Mouse (Mus musculus) G1E (cell line): ENCODE results near the gene Cntnap1. TPM values are rescaled to one million over a fixed set of nuclear protein-coding genes. Genes with fewer than 3 reads are reported as not detected.
"Not testable (repeated sequence)": the region's sequence is repeated elsewhere in the genome, so short reads cannot be mapped to it uniquely, and the experiment has no call there.

Experiments used
- ATAC-seq: 2 replicates; pipeline ENCODE4 v1.8.0; 2016; ENCODE audit warnings: mild to moderate bottlenecking; ENCODE audit not compliant: insufficient number of reproducible peaks, poor library complexity, low FRiP score, severe bottlenecking; ENCODE audit errors: extremely low read depth
- DNase-seq: peaks from one replicate; pipeline ENCODE4 v3.0.0; 2012; ENCODE audit warnings: low spot score
- H3K27me3 ChIP-seq: 2 replicates; pipeline ENCODE4 v1.6.1; 2012; ENCODE audit warnings: mild to moderate bottlenecking, low read length, inconsistent platforms; ENCODE audit not compliant: insufficient read depth
- H3K36me3 ChIP-seq: replicated peaks from 2 replicates; pipeline ENCODE3; 2012; ENCODE audit warnings: mild to moderate bottlenecking, inconsistent platforms
- H3K4me1 ChIP-seq: 2 replicates; pipeline ENCODE4 v1.6.1; 2012; ENCODE audit warnings: low read depth, low read length, inconsistent platforms, mixed read lengths; ENCODE audit not compliant: insufficient read depth
- H3K4me3 ChIP-seq: 2 replicates; pipeline ENCODE4 v1.5.1; 2012; ENCODE audit warnings: low read depth, mild to moderate bottlenecking, inconsistent platforms, low read length, moderate library complexity, mixed read lengths
- H3K9me3 ChIP-seq: replicated peaks from 2 replicates; pipeline ENCODE4 v1.6.1; 2012; ENCODE audit warnings: inconsistent platforms
- CTCF ChIP-seq: IDR thresholded peaks from 2 replicates; pipeline ENCODE4 v1.5.1; 2012; ENCODE audit warnings: low read depth, low read length, inconsistent platforms, mixed read lengths
- GATA1 ChIP-seq: IDR thresholded peaks from 2 replicates; pipeline ENCODE4 v1.6.1; 2012; ENCODE audit warnings: borderline replicate concordance, low read length, inconsistent platforms, mixed read lengths
- GATA2 ChIP-seq: IDR thresholded peaks from 2 replicates; pipeline ENCODE4 v1.6.1; 2012; ENCODE audit warnings: low read depth, low read length, inconsistent platforms, borderline replicate concordance
- POLR2AphosphoS5 ChIP-seq: IDR thresholded peaks from 2 replicates; pipeline ENCODE4 v1.6.1; 2012; ENCODE audit warnings: low read depth, low read length, inconsistent platforms; ENCODE audit not compliant: insufficient replicate concordance
- TAL1 ChIP-seq: conservative IDR thresholded peaks from 2 replicates; pipeline ENCODE4 v1.6.1; 2012; ENCODE audit warnings: low read depth, low read length, inconsistent platforms, mixed read lengths
- polyA plus RNA-seq: library from polyadenylated mRNA; stranded (reverse); fragments of >175 nt; gene quantifications from 2 replicates; pipeline ENCODE4 v1.2.3, GENCODE M21; 2012
- total RNA-seq, 2 experiments: library from RNA; stranded (forward) in 1 of 2; stranded (reverse) in 1 of 2; fragments of 200-1000 nt in 1 of 2; fragments of >200 nt in 1 of 2; fragmentation: Nextera tagmentation in 1 of 2; gene quantifications; 2 replicates each; pipeline ENCODE4 v1.2.3; 2014 to 2017

Cntnap1 gene
- total RNA-seq (2014; fragmentation: Nextera tagmentation) (not detected in 2 replicates), total RNA-seq (2017) (under 0.01 and 0.06 TPM in 2 replicates), polyA plus RNA-seq (0.02 and 0.08 TPM in 2 replicates)

- TF ChIP-seq POLR2AphosphoS5 (no peak), CTCF (no peak)
- ATAC-seq, result no peak
- H3K4me3 ChIP-seq, result peak within 1 kb of the TSS; percentile 77
- H3K9me3 ChIP-seq, result 0 out of 2 replicates have a peak, but pooled peaks cover 2% of the 10 kb centered on the region
- peaks cover 45% of the 10 kb centered on the region for H3K4me1 ChIP-seq
- peaks cover 73% of the 10 kb centered on the region for H3K27me3 ChIP-seq
- H3K36me3 ChIP-seq, result peaks cover 9% of the 10 kb centered on the region
- no peak for DNase-seq
These were observed at the start of gene Cntnap1 for GRCm38 (mm10) chr11:101170354-101170810. TSS of gene Cntnap1 (plus strand) at chr11:101170523.

- DNase-seq, result no peak
- Histone ChIP-seq H3K9me3 (no peaks in the 10 kb centered on the region), H3K4me1 (peaks cover 49% of the 10 kb centered on the region), H3K27me3 (peaks cover 6% of the 10 kb centered on the region; the same call in 1 of the 2 replicates), H3K4me3 (peak overlapping the region; percentile 92), H3K36me3 (peaks cover 57% of the 10 kb centered on the region)
- TF ChIP-seq TAL1, result no peak
- no peak for TF ChIP-seq GATA2
- no peak for TF ChIP-seq POLR2AphosphoS5
- TF ChIP-seq CTCF, result no peak
- TF ChIP-seq GATA1, result no peak
- ATAC-seq, result no peak
These were observed 49.7 kb upstream of the Cntnap1 start for GRCm38 (mm10) chr11:101120545-101121188.

GRCm38 (mm10) chr11:101124494-101124893 lies 45.8 kb upstream of the Cntnap1 start:
- DNase-seq, H3K27me3 ChIP-seq, H3K4me3 ChIP-seq, H3K9me3 ChIP-seq, ATAC-seq: not testable (repeated sequence)
- Histone ChIP-seq H3K36me3 (peaks cover 56% of the 10 kb centered on the region), H3K4me1 (peaks cover 33% of the 10 kb centered on the region)

- peaks cover 56% of the 10 kb centered on the region for H3K36me3 ChIP-seq
These were observed 45.3 kb upstream of the Cntnap1 start for GRCm38 (mm10) chr11:101125008-101125407.

GRCm38 (mm10) chr11:101127075-101127474 lies 43.2 kb upstream of the Cntnap1 start:
- no peak for DNase-seq
- H3K9me3 ChIP-seq, result peaks cover 2% of the 10 kb centered on the region; the same call in 1 of the 2 replicates
- H3K4me3 ChIP-seq, result no peak overlapping the region
- H3K4me1 ChIP-seq, result peaks cover 31% of the 10 kb centered on the region
- H3K27me3 ChIP-seq, result peaks cover 8% of the 10 kb centered on the region; the same call in 1 of the 2 replicates
- H3K36me3 ChIP-seq, result peaks cover 48% of the 10 kb centered on the region
- TF ChIP-seq GATA1 (no peak), TAL1 (no peak), POLR2AphosphoS5 (no peak), GATA2 (no peak), CTCF (no peak)
- ATAC-seq, result no peak

More at GRCm38 (mm10) chr11:101125008-101125407, 45.3 kb upstream of the Cntnap1 start:
- DNase-seq, H3K4me3 ChIP-seq, H3K27me3 ChIP-seq, H3K9me3 ChIP-seq, ATAC-seq: not testable (repeated sequence)
- H3K4me1 ChIP-seq, result peaks cover 35% of the 10 kb centered on the region

- Histone ChIP-seq H3K4me1 (peaks cover 33% of the 10 kb centered on the region), H3K27me3 (peaks cover 10% of the 10 kb centered on the region), H3K4me3 (no peak overlapping the region), H3K9me3 (peaks cover 2% of the 10 kb centered on the region; the same call in 1 of the 2 replicates), H3K36me3 (peaks cover 27% of the 10 kb centered on the region)
- TF ChIP-seq TAL1 (no peak), POLR2AphosphoS5 (no peak), GATA1 (no peak), CTCF (no peak), GATA2 (no peak)
- ATAC-seq, result no peak
- DNase-seq, result no peak
These were observed 41.2 kb upstream of the Cntnap1 start for GRCm38 (mm10) chr11:101128996-101129577.
